Mouse (Mus musculus) heart, adult 2 months (tissue): ENCODE measurements around the gene Abtb1. TPM values are rescaled to one million over a fixed set of nuclear protein-coding genes. Genes with fewer than 3 reads are reported as not detected.

ENCODE experiments used
- DNase-seq, 2 experiments: peaks; one replicate each; pipeline ENCODE4 v3.0.0; 2021
- H3K27ac ChIP-seq: fragments of 200-600 bp; 2 replicates; pipeline ENCODE4 v1.8.1; 2022
- H3K27me3 ChIP-seq: fragments of 200-500 bp; 2 replicates; pipeline ENCODE4 v1.6.1; 2012; ENCODE audit warnings: mild to moderate bottlenecking, low read length, inconsistent platforms, mixed read lengths; ENCODE audit not compliant: control insufficient read depth, insufficient read depth
- H3K36me3 ChIP-seq: fragments of 200-500 bp; 2 replicates; pipeline ENCODE4 v1.6.1; 2012; ENCODE audit warnings: low read length, inconsistent platforms; ENCODE audit not compliant: control insufficient read depth, insufficient read depth
- H3K4me1 ChIP-seq: fragments of 200-500 bp; 2 replicates; pipeline ENCODE4 v1.6.1; 2011; ENCODE audit warnings: low read length; ENCODE audit not compliant: control insufficient read depth, insufficient read depth
- H3K4me3 ChIP-seq: fragments of 200-600 bp; 2 replicates; pipeline ENCODE4 v1.8.1; 2022
- H3K79me2 ChIP-seq: fragments of 200-500 bp; replicated peaks from 2 replicates; pipeline ENCODE4 v1.6.1; 2012; ENCODE audit warnings: mild to moderate bottlenecking, inconsistent platforms, low read length, moderate library complexity, mixed read lengths; ENCODE audit not compliant: control insufficient read depth, insufficient read depth
- H3K9ac ChIP-seq: fragments of 200-500 bp; 2 replicates; pipeline ENCODE4 v1.6.1; 2012; ENCODE audit warnings: low read depth, mild to moderate bottlenecking, control low read depth, inconsistent platforms, low read length, mixed read lengths
- CTCF ChIP-seq: fragments of 200-600 bp; IDR thresholded peaks from 2 replicates; pipeline ENCODE4 v1.8.1; 2022; ENCODE audit warnings: antibody characterized with exemption, mild to moderate bottlenecking, moderate library complexity
- EP300 ChIP-seq: fragments of 200-500 bp; IDR thresholded peaks from 2 replicates; pipeline ENCODE4 v1.6.1; 2011; ENCODE audit warnings: low read depth, low read length, control low read depth; ENCODE audit not compliant: insufficient read depth
- POLR2A ChIP-seq: fragments of 200-500 bp; IDR thresholded peaks from 2 replicates; pipeline ENCODE4 v1.6.1; 2011; ENCODE audit warnings: mild to moderate bottlenecking, low read depth, low read length, control low read depth; ENCODE audit not compliant: insufficient read depth
- WGBS: fragments of 180-500 bp; shearing (Covaris S2); methylation state at CpG from one replicate; pipeline ENCODE4 v1.1.7; 2018; 5-methylcytosine and 5-hydroxymethylcytosine counted together
- intact Hi-C: fragments of 180-260 bp; cut with DNase I; formaldehyde crosslinking; loops from one replicate; pipeline ENCODE4 v1.15.1; 2025
- polyA plus RNA-seq: library from polyadenylated mRNA; depleted of rRNA; stranded (reverse); fragments of >200 nt; gene quantifications from 2 replicates; pipeline ENCODE4 v1.2.3, GENCODE M21; 2012
- total RNA-seq, 2 experiments: library from RNA; stranded (reverse); gene quantifications; 2 replicates each; pipeline ENCODE4 v1.2.3; 2021

Gene Abtb1
- total and polyA plus RNA-seq, 3 experiments = 19.7 to 46.2 (median 22.7) TPM

DNA sequence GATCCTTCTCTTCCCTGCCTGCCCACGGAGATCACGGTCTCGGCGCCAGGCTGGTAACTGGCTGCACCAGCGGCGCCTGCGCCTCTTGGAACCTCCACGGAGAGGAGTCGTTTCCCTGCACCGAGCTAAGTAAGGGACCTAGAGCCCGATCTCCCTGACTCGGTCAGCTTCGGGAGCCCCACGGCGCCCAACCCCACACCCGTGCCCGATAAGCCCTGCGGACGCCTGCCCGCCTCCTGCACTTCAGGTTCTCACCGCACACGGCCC is 337 bp downstream of the Abtb1 start:
- Histone ChIP-seq H3K27me3 (no peaks in the 10 kb centered on the region), H3K36me3 (no peaks in the 10 kb centered on the region), H3K4me3 (peak overlapping the region; percentile 86), H3K9ac (peak overlapping the region; percentile 88), H3K4me1 (peaks cover 9% of the 10 kb centered on the region), H3K27ac (peak overlapping the region; percentile 96), H3K79me2 (no peaks in the 10 kb centered on the region)
- TF ChIP-seq EP300 (no peak), CTCF (no peak), POLR2A (no peak)
- DNase-seq = no peak
- intact Hi-C loops = no loop called here
- under 1% methylated on average over 22 of the region's 22 CpGs for WGBS

DNA sequence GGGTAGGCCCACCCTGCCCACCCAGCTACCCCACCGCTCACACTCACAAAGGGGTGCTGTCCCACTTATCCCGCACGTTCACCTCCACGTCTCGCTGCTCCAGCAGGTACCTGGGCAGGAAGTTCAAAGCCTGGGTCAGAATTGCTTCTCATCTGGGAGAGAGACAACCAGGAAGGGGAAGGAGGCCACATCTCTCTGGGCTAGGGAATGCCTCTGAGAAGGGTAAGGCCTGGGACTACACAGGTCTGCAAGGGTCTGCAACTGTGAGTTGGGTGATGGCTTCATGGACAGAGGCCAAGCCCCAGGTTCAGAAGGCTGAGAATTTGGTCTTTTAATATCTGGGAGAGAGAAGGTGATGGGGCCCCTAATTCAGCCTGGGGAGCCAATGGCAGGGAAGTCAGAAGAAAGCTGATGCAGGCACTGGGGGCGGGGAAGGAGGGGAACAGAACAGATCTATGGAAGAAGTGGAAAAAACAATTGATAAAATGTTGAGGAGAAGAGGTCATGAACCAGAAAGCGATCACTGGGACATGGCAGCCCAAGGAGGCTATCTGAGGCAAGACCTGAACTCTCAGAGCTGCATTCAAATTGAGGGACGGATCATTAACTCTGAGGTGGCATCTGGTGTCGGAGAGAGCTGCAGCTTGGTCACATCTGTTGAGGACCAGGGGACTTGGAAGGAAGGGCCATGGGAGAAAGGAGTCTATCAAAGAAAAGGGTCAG is 832 bp downstream of the Abtb1 start:
- intact Hi-C loops = no loop called here
- no peaks in the 10 kb centered on the region for H3K27me3 ChIP-seq
- no peak for DNase-seq
- no peaks in the 10 kb centered on the region for H3K79me2 ChIP-seq
- H3K9ac ChIP-seq = peak overlapping the region; percentile 88
- TF ChIP-seq POLR2A (no peak), CTCF (no peak), EP300 (no peak)
- no peaks in the 10 kb centered on the region for H3K36me3 ChIP-seq
- H3K27ac ChIP-seq = peak overlapping the region; percentile 96
- peaks cover 9% of the 10 kb centered on the region for H3K4me1 ChIP-seq
- 51% methylated on average over 9 of the region's 9 CpGs for WGBS
- H3K4me3 ChIP-seq = peak overlapping the region; percentile 86

DNA sequence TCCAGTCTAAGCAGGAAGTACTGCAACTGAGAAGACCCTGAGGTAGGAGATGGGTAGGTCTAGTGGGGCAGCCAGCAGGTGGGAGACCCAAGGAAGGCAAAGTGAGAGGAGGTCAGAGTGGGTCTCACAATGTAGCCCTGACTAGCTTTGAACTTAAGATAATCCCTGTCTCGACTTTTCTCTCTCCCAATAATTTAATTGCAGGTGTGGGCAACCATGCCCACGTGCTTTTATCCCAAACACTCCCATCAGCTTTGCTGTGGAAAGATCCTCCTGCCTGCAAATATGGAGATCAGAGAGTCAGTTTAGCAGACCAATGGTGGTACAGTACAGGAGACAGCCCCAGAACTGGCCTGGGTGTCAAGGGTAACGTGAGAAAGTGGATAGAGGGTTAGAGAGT is 1.6 kb downstream of the Abtb1 start:
- Histone ChIP-seq H3K4me3 (no peak overlapping the region), H3K27me3 (no peaks in the 10 kb centered on the region), H3K4me1 (peaks cover 9% of the 10 kb centered on the region), H3K79me2 (no peaks in the 10 kb centered on the region), H3K36me3 (no peaks in the 10 kb centered on the region), H3K27ac (no peak overlapping the region), H3K9ac (no peak overlapping the region)
- DNase-seq = no peak
- WGBS = 67% methylated on average over 3 of the region's 3 CpGs
- intact Hi-C loops = no loop called here
- TF ChIP-seq EP300 (no peak), CTCF (no peak), POLR2A (no peak)

DNA sequence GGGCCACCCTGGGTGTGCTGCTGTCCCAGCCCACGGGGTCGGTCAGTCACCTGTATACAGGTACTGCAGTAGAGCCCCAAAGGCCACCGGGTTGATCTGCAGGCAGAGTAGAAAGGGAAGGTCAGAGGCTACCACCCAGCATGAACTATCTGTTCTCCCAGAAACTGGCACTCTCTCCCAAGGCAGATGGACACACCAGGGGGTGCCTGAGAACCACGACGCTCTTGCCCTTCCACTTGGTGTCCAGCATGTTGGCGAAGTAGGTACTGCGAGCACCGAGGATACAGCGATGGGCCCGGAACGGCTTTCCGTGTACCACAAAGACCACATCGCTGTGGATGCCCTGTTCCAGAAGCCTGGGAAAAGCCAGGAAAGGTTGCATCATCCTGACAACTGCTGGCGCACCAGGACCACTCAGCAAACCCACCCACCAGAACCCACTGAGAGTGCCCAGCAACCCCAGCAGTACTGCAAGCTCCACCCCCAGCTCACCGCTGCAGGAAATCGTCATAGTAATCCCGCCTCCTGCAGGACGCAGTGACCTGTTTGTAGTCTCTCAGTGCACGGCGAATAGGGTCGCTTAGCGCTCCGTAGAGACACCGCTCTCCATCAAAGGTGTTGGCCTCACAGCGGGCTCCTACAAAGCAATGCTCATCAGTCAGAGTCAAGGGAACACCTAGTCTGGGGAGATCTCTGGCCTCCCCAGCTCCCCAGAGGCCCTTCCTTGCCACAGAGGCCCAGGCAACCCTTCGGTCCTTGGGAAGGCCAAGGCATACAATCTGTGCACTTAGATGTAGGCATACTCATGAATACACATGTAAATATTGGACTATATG is 2.4 kb downstream of the Abtb1 start:
- no peaks in the 10 kb centered on the region for H3K36me3 ChIP-seq
- WGBS = 83% methylated on average over 26 of the region's 26 CpGs

DNA sequence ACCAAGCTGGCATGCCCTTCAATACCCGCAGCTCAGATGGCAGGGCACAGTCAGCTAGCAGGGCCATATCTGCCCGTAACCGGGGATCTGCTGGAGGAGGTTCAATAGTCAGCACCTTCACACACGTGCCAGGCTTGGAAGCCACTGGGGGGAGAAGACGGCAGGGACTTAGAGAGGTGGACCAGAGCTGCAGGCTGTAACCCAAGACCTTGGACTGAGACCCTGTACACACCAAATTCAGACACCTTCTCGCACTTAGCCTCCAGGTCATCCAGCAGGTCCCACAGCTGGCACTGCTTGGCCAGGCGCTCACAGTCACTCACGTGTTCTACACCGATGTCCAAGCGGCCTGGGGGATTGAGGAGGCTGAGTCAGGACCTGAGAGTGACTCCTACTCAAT is 3.2 kb downstream of the Abtb1 start:
- Histone ChIP-seq H3K79me2 (no peaks in the 10 kb centered on the region), H3K27ac (no peak overlapping the region), H3K27me3 (no peaks in the 10 kb centered on the region), H3K4me3 (no peak overlapping the region), H3K4me1 (peaks cover 9% of the 10 kb centered on the region), H3K9ac (no peak overlapping the region), H3K36me3 (no peaks in the 10 kb centered on the region)
- TF ChIP-seq POLR2A = no peak
- no peak for TF ChIP-seq EP300
- no peak for TF ChIP-seq CTCF
- DNase-seq = no peak
- intact Hi-C loops = no loop called here
- 87% methylated on average over 10 of the region's 10 CpGs for WGBS

More for the DNA sequence above, 2.4 kb downstream of the Abtb1 start:
- no peaks in the 10 kb centered on the region for H3K27me3 ChIP-seq
- DNase-seq = no peak
- TF ChIP-seq POLR2A (no peak), EP300 (no peak), CTCF (no peak)
- H3K79me2 ChIP-seq = no peaks in the 10 kb centered on the region
- H3K27ac ChIP-seq = no peak overlapping the region
- H3K9ac ChIP-seq = no peak overlapping the region
- intact Hi-C loops = no loop called here
- no peak overlapping the region for H3K4me3 ChIP-seq
- peaks cover 9% of the 10 kb centered on the region for H3K4me1 ChIP-seq

DNA sequence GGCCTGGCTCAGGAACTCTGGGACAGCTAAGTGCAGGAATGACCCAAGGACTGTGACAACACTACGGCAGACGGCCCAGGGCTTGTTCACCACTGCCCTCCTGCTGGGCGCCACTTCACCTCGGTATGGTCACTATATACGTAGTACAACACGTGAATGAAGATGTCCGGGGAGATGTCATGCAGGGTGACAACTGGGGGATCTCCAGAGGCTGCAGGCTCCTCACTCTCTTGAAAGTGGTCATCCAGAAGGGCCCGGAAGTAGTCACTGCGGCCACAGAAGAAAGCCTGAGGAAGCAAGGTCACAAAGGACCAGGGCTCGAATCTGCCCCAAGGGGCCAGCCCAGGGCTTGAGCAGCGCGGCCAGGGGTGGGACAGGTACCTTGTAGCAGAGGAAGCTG is 3.8 kb downstream of the Abtb1 start:
- 91% methylated on average over 12 of the region's 12 CpGs for WGBS
- DNase-seq = no peak

More for the DNA sequence above, 3.8 kb downstream of the Abtb1 start:
- Histone ChIP-seq H3K27me3 (no peaks in the 10 kb centered on the region), H3K27ac (no peak overlapping the region), H3K36me3 (no peaks in the 10 kb centered on the region), H3K4me1 (peaks cover 6% of the 10 kb centered on the region), H3K4me3 (no peak overlapping the region), H3K79me2 (no peaks in the 10 kb centered on the region), H3K9ac (no peak overlapping the region)
- intact Hi-C loops = no loop called here
- TF ChIP-seq POLR2A (no peak), EP300 (no peak), CTCF (no peak)
